Mouse (Mus musculus) forebrain, embryonic 10.5 days (tissue): ENCODE measurements around the gene Dusp18. TPM values are rescaled to one million over a fixed set of nuclear protein-coding genes. Genes with fewer than 3 reads are reported as not detected.

Source experiments
- DNase-seq: peaks from one replicate; pipeline ENCODE4 v3.0.0-alpha.2; 2017; ENCODE audit warnings: low spot score; ENCODE audit errors: extremely low spot score
- H3K27ac ChIP-seq: fragments of 300-500 bp; sonication (generic); 2 replicates; pipeline ENCODE4 v1.5.1; 2016; ENCODE audit warnings: mild to moderate bottlenecking
- H3K27me3 ChIP-seq: fragments of 300-500 bp; sonication (generic); 2 replicates; pipeline ENCODE4 v1.6.1; 2016; ENCODE audit warnings: mild to moderate bottlenecking; ENCODE audit not compliant: poor library complexity, severe bottlenecking
- H3K36me3 ChIP-seq: fragments of 300-500 bp; sonication (generic); replicated peaks from 2 replicates; pipeline ENCODE4 v1.6.1; 2016; ENCODE audit warnings: mild to moderate bottlenecking, moderate library complexity
- H3K4me1 ChIP-seq: fragments of 300-500 bp; sonication (generic); 2 replicates; pipeline ENCODE4 v1.6.1; 2016
- H3K4me3 ChIP-seq: fragments of 300-500 bp; sonication (generic); 2 replicates; pipeline ENCODE4 v1.5.1; 2016; ENCODE audit warnings: mild to moderate bottlenecking, moderate library complexity
- H3K9me3 ChIP-seq: fragments of 300-500 bp; sonication (generic); 2 replicates; pipeline ENCODE4 v1.6.1; 2016; ENCODE audit warnings: mild to moderate bottlenecking, moderate library complexity
- WGBS: fragments of 180-500 bp; shearing (Covaris S2); methylation state at CpG from one replicate; pipeline ENCODE4 v1.1.7; 2016; 5-methylcytosine and 5-hydroxymethylcytosine counted together
- polyA plus RNA-seq: library from polyadenylated mRNA; unstranded; fragments of >200 nt; fragmentation: Nextera tagmentation; extraction: Ambion mirVana; gene quantifications from 2 replicates; pipeline ENCODE4 v1.2.1, GENCODE M21; 2016

The Dusp18 gene
- polyA plus RNA-seq, 1 experiment from 2014 or later = 19.6 TPM

DNA sequence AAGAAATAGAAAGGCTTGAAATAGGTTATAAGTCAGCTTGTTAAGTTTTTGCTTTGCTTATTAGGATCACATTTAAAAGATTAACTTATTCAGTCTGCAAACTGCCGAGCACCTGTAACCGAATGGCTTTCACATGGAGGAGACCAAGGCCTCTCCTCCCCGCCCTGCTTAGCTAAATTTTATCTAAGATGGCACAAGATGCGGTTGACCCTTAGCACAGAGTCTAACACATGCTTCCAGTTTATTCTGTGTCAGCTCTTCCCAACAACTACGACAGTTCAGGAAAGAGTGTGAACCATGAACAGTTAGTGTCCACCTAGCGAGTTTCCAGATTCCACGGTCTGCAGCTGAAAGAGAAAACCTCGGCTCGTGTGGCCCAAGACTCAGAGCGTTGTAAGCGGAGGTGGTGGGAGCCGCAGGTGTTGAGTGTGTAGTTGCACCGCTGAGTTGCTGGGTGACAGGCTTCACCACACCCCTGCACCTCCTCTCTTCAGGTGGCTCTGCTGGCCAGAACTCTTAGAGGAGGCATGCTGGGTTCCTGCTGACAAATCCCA, 42.4 kb downstream of the Dusp18 start:
- no peak overlapping the region for H3K27ac ChIP-seq
- no peak for DNase-seq
- H3K27me3 ChIP-seq = no peaks in the 10 kb centered on the region
- 82% methylated on average over 13 of the region's 13 CpGs for WGBS
- H3K4me3 ChIP-seq = no peak overlapping the region
- H3K4me1 ChIP-seq = 0 out of 2 replicates have a peak, but pooled peaks cover 5% of the 10 kb centered on the region
- no peaks in the 10 kb centered on the region for H3K9me3 ChIP-seq
- H3K36me3 ChIP-seq = no peaks in the 10 kb centered on the region

DNA sequence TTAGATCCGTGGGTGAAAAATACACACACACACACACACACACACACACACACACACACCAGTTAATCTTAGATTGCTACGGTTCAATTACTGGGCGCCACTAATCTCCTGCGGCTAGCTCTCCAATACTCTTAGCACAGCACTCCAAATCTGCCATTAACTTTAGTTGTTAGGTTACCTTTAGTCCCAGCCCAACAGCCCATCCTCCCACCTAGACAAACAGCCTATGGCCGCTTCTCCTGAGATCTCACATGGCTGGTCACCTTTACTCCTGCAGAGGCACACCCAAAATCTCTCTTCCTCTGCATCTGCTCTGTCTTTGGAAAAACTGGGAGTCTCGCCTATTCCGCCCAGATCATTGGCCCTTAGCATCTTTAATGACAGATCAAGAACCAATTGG, 46.3 kb downstream of the Dusp18 start:
- Histone ChIP-seq H3K27ac (no peak overlapping the region), H3K27me3 (0 out of 2 replicates have a peak, but pooled peaks cover 3% of the 10 kb centered on the region), H3K36me3 (no peaks in the 10 kb centered on the region), H3K9me3 (no peaks in the 10 kb centered on the region), H3K4me1 (peaks cover 7% of the 10 kb centered on the region; the same call in 1 of the 2 replicates), H3K4me3 (no peak overlapping the region)
- no peak for DNase-seq
- 83% methylated on average over 7 of the region's 7 CpGs for WGBS

GRCm38 (mm10) chr11:3946386-3946785, 51.3 kb downstream of the Dusp18 start:
- no peaks in the 10 kb centered on the region for H3K9me3 ChIP-seq
- no peak overlapping the region for H3K27ac ChIP-seq
- whole genome bisulfite sequencing = 13% methylated on average over 1 of the region's 1 CpGs
- H3K4me3 ChIP-seq = no peak overlapping the region
- 0 out of 2 replicates have a peak, but pooled peaks cover 3% of the 10 kb centered on the region for H3K27me3 ChIP-seq
- H3K36me3 ChIP-seq = no peaks in the 10 kb centered on the region
- DNase-seq = no peak
- H3K4me1 ChIP-seq = peaks cover 8% of the 10 kb centered on the region; the same call in 1 of the 2 replicates

Other genes with a start within 250 kb of the Dusp18 start
- 41.8 and 42.6 TPM in 2 replicates for gene Morc2a, start 246.0 kb upstream of the Dusp18 start, polyA plus RNA-seq
- 0.48 and 0.89 TPM in 2 replicates for gene Osbp2, start 31.3 kb upstream of the Dusp18 start, polyA plus RNA-seq
- 1.2 and 1.7 TPM in 2 replicates for gene 4921536K21Rik, start 142 bp upstream of the Dusp18 start, polyA plus RNA-seq
- gene Slc35e4, start 19.4 kb downstream of the Dusp18 start, polyA plus RNA-seq = 4.8 and 5.1 TPM in 2 replicates
- 19.4 and 21.1 TPM in 2 replicates for gene Tcn2, start 36.9 kb downstream of the Dusp18 start, polyA plus RNA-seq
- gene Pes1, start 68.7 kb downstream of the Dusp18 start, polyA plus RNA-seq = 116 and 118 TPM in 2 replicates
- 0.36 TPM in 2 replicates for gene 4930556J24Rik, start 81.5 kb downstream of the Dusp18 start, polyA plus RNA-seq
- 0.16 and 0.17 TPM in 2 replicates for gene Gal3st1, start 88.4 kb downstream of the Dusp18 start, polyA plus RNA-seq
- not detected in 2 replicates for gene Sec14l4, start 136.2 kb downstream of the Dusp18 start, polyA plus RNA-seq
- gene Sec14l3, start 169.6 kb downstream of the Dusp18 start, polyA plus RNA-seq = not detected in 2 replicates
- 13.7 and 14.4 TPM in 2 replicates for gene Mtfp1, start 200.2 kb downstream of the Dusp18 start, polyA plus RNA-seq
- 3.0 and 3.5 TPM in 2 replicates for gene Sec14l2, start 228.2 kb downstream of the Dusp18 start, polyA plus RNA-seq
- gene Rnf215, start 240.0 kb downstream of the Dusp18 start, polyA plus RNA-seq = 19.1 and 19.7 TPM in 2 replicates